Comparison of ENCODE assay signal across 23 mouse cellular contexts in the genomic region with DNA sequence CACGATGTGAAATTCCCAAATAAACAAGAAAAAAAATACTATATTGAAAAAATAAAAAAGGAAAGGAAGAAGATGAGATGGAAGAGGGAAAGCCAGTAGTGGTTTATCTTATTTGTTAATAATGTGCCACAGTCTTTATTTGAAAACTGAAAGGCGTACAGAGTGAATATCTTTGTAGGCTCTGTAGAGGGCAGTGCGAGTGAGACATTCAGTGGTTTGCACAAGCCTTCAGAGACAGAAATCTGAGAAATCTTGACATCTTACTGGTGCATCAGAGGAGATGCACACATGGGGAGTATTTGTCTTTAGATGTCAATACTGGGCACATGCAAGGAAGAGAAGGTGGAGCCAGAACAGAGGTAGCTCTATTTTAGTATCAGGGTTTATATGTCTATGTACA. TPM values are rescaled to one million over a fixed set of nuclear protein-coding genes. Genes with fewer than 3 reads are reported as not detected.
DNase-seq lines count a peak whose midpoint lies in the region; ATAC-seq and TF ChIP-seq lines count a peak whose summit lies in the region.
"Had no signal": no experiment of that assay in that cellular context is flagged by ENCODE, and none has a peak within 500 bp of the region (broad histone marks: within the 10 kb centered on the region; RNA-seq: fewer than 3 reads in every experiment).

No protein-coding gene starts in this region.

- no peaks in the 10 kb centered on the region for H3K9me3 ChIP-seq in forebrain, embryonic 14.5 days (replicated peaks; ENCODE audit: control insufficient read depth, low read length)
- no peaks in the 10 kb centered on the region for H3K9me3 ChIP-seq in forebrain, embryonic 11.5 days (ENCODE audit: control insufficient read depth, low read length)
- H3K9me3 ChIP-seq: forebrain, embryonic 10.5 days; limb, embryonic 13.5 days; liver, embryonic 13.5 days had no signal

- WGBS in forebrain, embryonic 14.5 days: 92% methylated on average over 3 of the region's 3 CpGs
- 93% methylated on average over 3 of the region's 3 CpGs for WGBS in forebrain, embryonic 11.5 days

- no peak overlapping the region for H3K4me2 ChIP-seq in forebrain, embryonic 14.5 days (ENCODE audit: low read length)
- H3K4me2 ChIP-seq in forebrain, embryonic 11.5 days (ENCODE audit: low read depth, low read length, severe bottlenecking): no peak overlapping the region
- H3K4me2 ChIP-seq: heart, embryonic 11.5 days; limb, embryonic 13.5 days; liver, embryonic 13.5 days had no signal

- H3K27me3 ChIP-seq in forebrain, embryonic 14.5 days (replicated peaks; ENCODE audit: control insufficient read depth, insufficient read depth, low read length): no peaks in the 10 kb centered on the region
- no peaks in the 10 kb centered on the region for H3K27me3 ChIP-seq in forebrain, embryonic 11.5 days (ENCODE audit: control insufficient read depth, insufficient read depth, low read length)
- H3K27me3 ChIP-seq: CH12.LX; limb, embryonic 13.5 days; liver, embryonic 13.5 days had no signal

- H3K4me3 ChIP-seq in forebrain, embryonic 14.5 days (ENCODE audit: low read depth, low read length): no peak overlapping the region
- H3K4me3 ChIP-seq in forebrain, embryonic 11.5 days (ENCODE audit: low read depth, low read length): no peak overlapping the region
- H3K4me3 ChIP-seq in layer of hippocampus, adult 2 months: no peak overlapping the region
- H3K4me3 ChIP-seq: forebrain, embryonic 10.5 days; limb, embryonic 13.5 days; liver, embryonic 13.5 days had no signal

- H3K4me1 ChIP-seq in forebrain, embryonic 14.5 days (ENCODE audit: control insufficient read depth, insufficient read depth, low read length): no peaks in the 10 kb centered on the region
- no peaks in the 10 kb centered on the region for H3K4me1 ChIP-seq in forebrain, embryonic 11.5 days (replicated peaks; ENCODE audit: control insufficient read depth, insufficient read depth, low read length)
- H3K4me1 ChIP-seq: forebrain, embryonic 10.5 days; limb, embryonic 13.5 days had no signal

- no peak overlapping the region for H3K27ac ChIP-seq in forebrain, embryonic 14.5 days (ENCODE audit: low read depth, low read length)
- no peak overlapping the region for H3K27ac ChIP-seq in forebrain, embryonic 11.5 days (ENCODE audit: low read depth, low read length)
- H3K27ac ChIP-seq in layer of hippocampus, adult 2 months: no peak overlapping the region
- H3K27ac ChIP-seq: forebrain, embryonic 10.5 days; limb, embryonic 13.5 days; liver, embryonic 13.5 days had no signal

- H3K9ac ChIP-seq in forebrain, embryonic 14.5 days (ENCODE audit: low read length): no peak overlapping the region
- no peak overlapping the region for H3K9ac ChIP-seq in forebrain, embryonic 11.5 days (ENCODE audit: low read length)
- H3K9ac ChIP-seq: limb, embryonic 13.5 days; liver, embryonic 13.5 days had no signal

- DNase-seq in forebrain, embryonic 14.5 days (ENCODE audit: low spot score): no peak
- DNase-seq in forebrain, embryonic 11.5 days (ENCODE audit: low spot score): no peak
- DNase-seq in layer of hippocampus, adult 2 months (ENCODE audit: low spot score in 2 of 2): no peak
- DNase-seq in layer of hippocampus, postnatal 14 days (ENCODE audit: low spot score in 2 of 2): no peak
- DNase-seq in 3T3-L1 (ENCODE audit: low read depth, low spot score): peak; percentile 37
- DNase-seq in brain, adult 2 months (ENCODE audit: low read depth, low spot score): peak; percentile 53
- DNase-seq in adrenal gland, adult (ENCODE audit: inconsistent age in 2 of 2, low spot score in 1 of 2): no peak
- DNase-seq in cerebellum, postnatal 36 days: no peak
- DNase-seq: adrenal gland, postnatal 10 days; cerebellum, adult 11-12 months; cerebellum, postnatal 14 days; heart, postnatal 10 days; kidney, postnatal 36 days; layer of hippocampus, adult 9-11 months; liver, embryonic 13.5 days; lung, postnatal 10 days; thymus, postnatal 25 days had no signal

- peak; percentile 69 for TF ChIP-seq CTCF in layer of hippocampus, adult 2 months (conservative IDR thresholded peaks at IDR 0.05)

- H3K36me3 ChIP-seq in forebrain, embryonic 14.5 days (ENCODE audit: control insufficient read depth, insufficient read depth, low read length): 0 out of 2 replicates have a peak, but pooled peaks cover 2% of the 10 kb centered on the region
- H3K36me3 ChIP-seq in forebrain, embryonic 11.5 days (ENCODE audit: control insufficient read depth, insufficient read depth, low read length): no peaks in the 10 kb centered on the region
- H3K36me3 ChIP-seq: liver, embryonic 13.5 days had no signal

- peak; percentile 46; the same call in 1 of the 2 replicates for ATAC-seq in forebrain, embryonic 14.5 days
- no peak for ATAC-seq in forebrain, embryonic 11.5 days (replicated peaks; ENCODE audit: low FRiP score)
- ATAC-seq: inflammation-experienced regulatory T-cells, adult 6 months had no signal

RNA-seq across cellular contexts. Expression of a gene that starts 25.5 kb away (rescaled TPM):
- polyA plus RNA-seq in forebrain, embryonic 14.5 days (2014; fragmentation: Nextera tagmentation; extraction: Ambion mirVana): 70.1 and 106 TPM in 2 replicates
- 19.0 and 19.5 TPM in 2 replicates for polyA plus RNA-seq in forebrain, embryonic 11.5 days (2014; fragmentation: Nextera tagmentation; extraction: Ambion mirVana)
- 100 to 1,000 TPM; 229 to 242 TPM for total RNA-seq in layer of hippocampus, adult 2 months (2021)
- 100 to 1,000 TPM; 212 to 254 TPM for total RNA-seq in layer of hippocampus, postnatal 14 days (2021)
- total RNA-seq: CH12.LX; megakaryocyte, adult 5-6 weeks had no signal

RNA-seq across cellular contexts. Expression of a gene that starts 50.1 kb away (rescaled TPM):
- polyA plus RNA-seq in forebrain, embryonic 14.5 days (2014; fragmentation: Nextera tagmentation; extraction: Ambion mirVana): 21.2 and 26.7 TPM in 2 replicates
- polyA plus RNA-seq in forebrain, embryonic 11.5 days (2014; fragmentation: Nextera tagmentation; extraction: Ambion mirVana): 11.1 and 13.5 TPM in 2 replicates
- 100 to 1,000 TPM; 245 to 249 TPM for total RNA-seq in layer of hippocampus, adult 2 months (2021)
- total RNA-seq in layer of hippocampus, postnatal 14 days (2021): 100 to 1,000 TPM; 241 to 256 TPM

Comparison
In these comparisons a context has a peak if more than half of its experiments do, and no peak if none do; other contexts are left out.
1. DNase-seq: peak in 3T3-L1 (single experiment) and brain, adult 2 months (single experiment); none in forebrain, embryonic 14.5 days (single experiment), forebrain, embryonic 11.5 days (single experiment), layer of hippocampus, adult 2 months (0 of 2), layer of hippocampus, postnatal 14 days (0 of 2), adrenal gland, adult (0 of 2) and cerebellum, postnatal 36 days (0 of 2).